Mouse (Mus musculus): Measurements from ENCODE around the gene Jade1. TPM values are rescaled to one million over a fixed set of nuclear protein-coding genes. Genes with fewer than 3 reads are reported as not detected.

The Jade1 gene
- polyA plus RNA-seq, 1 experiment from 2014 or later = 12.2 TPM

GRCm38 (mm10) chr3:41572131-41572530, 16.6 kb downstream of the Jade1 start:
- 78% methylated on average over 4 of the region's 4 CpGs for WGBS

DNA sequence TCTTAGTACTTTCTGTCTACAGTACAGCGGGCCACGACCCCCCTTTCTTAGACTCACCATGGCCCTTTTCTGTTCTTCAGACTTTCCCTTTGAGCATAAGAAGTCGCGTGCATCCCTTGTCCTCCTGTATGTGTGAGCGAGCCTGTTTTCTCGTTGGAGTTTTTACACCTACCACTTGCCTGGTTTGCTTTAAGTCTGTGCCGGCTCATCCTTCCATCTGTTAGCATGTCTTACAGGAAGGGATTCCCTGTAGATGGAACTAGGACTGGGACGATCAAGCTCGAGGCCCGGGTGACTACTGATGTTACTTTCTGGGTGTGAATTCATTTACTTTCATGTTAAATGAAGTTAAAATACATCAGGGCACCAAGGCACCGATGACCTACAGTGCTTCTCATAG, 17.4 kb downstream of the Jade1 start:
- Histone ChIP-seq H3K27me3 (ENCODE audit: insufficient read depth, poor library complexity, severe bottlenecking) (no peaks in the 10 kb centered on the region), H3K4me1 (replicated peaks) (peaks cover 64% of the 10 kb centered on the region), H3K4me3 (no peak overlapping the region), H3K27ac (no peak overlapping the region), H3K36me3 (no peaks in the 10 kb centered on the region), H3K9me3 (no peaks in the 10 kb centered on the region)
- 91% methylated on average over 11 of the region's 11 CpGs for WGBS
- no peak for DNase-seq (ENCODE audit: low spot score)

More at GRCm38 (mm10) chr3:41572131-41572530, 16.6 kb downstream of the Jade1 start:
- Histone ChIP-seq H3K27me3 (ENCODE audit: insufficient read depth, poor library complexity, severe bottlenecking) (no peaks in the 10 kb centered on the region), H3K9me3 (no peaks in the 10 kb centered on the region), H3K4me3 (no peak overlapping the region), H3K4me1 (replicated peaks) (peaks cover 64% of the 10 kb centered on the region), H3K36me3 (no peaks in the 10 kb centered on the region), H3K27ac (no peak overlapping the region)
- no peak for DNase-seq (ENCODE audit: low spot score)

- peaks cover 64% of the 10 kb centered on the region for H3K4me1 ChIP-seq (replicated peaks)
- no peaks in the 10 kb centered on the region for H3K9me3 ChIP-seq
- WGBS = 87% methylated on average over 8 of the region's 8 CpGs
- H3K27me3 ChIP-seq (ENCODE audit: insufficient read depth, poor library complexity, severe bottlenecking) = no peaks in the 10 kb centered on the region
- no peak for DNase-seq (ENCODE audit: low spot score)
- no peak overlapping the region for H3K27ac ChIP-seq
- H3K36me3 ChIP-seq = no peaks in the 10 kb centered on the region
- H3K4me3 ChIP-seq = no peak overlapping the region
Measured at GRCm38 (mm10) chr3:41574208-41574607, 18.7 kb downstream of the Jade1 start.

- Histone ChIP-seq H3K4me1 (replicated peaks) (peaks cover 68% of the 10 kb centered on the region), H3K36me3 (no peaks in the 10 kb centered on the region), H3K27ac (no peak overlapping the region), H3K27me3 (ENCODE audit: insufficient read depth, poor library complexity, severe bottlenecking) (no peaks in the 10 kb centered on the region), H3K9me3 (no peaks in the 10 kb centered on the region), H3K4me3 (no peak overlapping the region)
- DNase-seq (ENCODE audit: low spot score) = no peak
- 72% methylated on average over 7 of the region's 7 CpGs for WGBS
Measured at GRCm38 (mm10) chr3:41574720-41575435, 19.3 kb downstream of the Jade1 start.

- Histone ChIP-seq H3K27me3 (ENCODE audit: insufficient read depth, poor library complexity, severe bottlenecking) (no peaks in the 10 kb centered on the region), H3K4me1 (replicated peaks) (peaks cover 68% of the 10 kb centered on the region), H3K9me3 (no peaks in the 10 kb centered on the region), H3K27ac (no peak overlapping the region), H3K4me3 (no peak overlapping the region), H3K36me3 (no peaks in the 10 kb centered on the region)
- no peak for DNase-seq (ENCODE audit: low spot score)
- 86% methylated on average over 5 of the region's 5 CpGs for WGBS
Measured at GRCm38 (mm10) chr3:41575971-41576370, 20.4 kb downstream of the Jade1 start.

- H3K9me3 ChIP-seq = no peaks in the 10 kb centered on the region
- no peak overlapping the region for H3K27ac ChIP-seq
- DNase-seq (ENCODE audit: low spot score) = no peak
- peaks cover 71% of the 10 kb centered on the region for H3K4me1 ChIP-seq (replicated peaks)
- WGBS = 55% methylated on average over 2 of the region's 2 CpGs
- H3K27me3 ChIP-seq (ENCODE audit: insufficient read depth, poor library complexity, severe bottlenecking) = no peaks in the 10 kb centered on the region
- H3K36me3 ChIP-seq = no peaks in the 10 kb centered on the region
- H3K4me3 ChIP-seq = no peak overlapping the region
Measured at GRCm38 (mm10) chr3:41577240-41577639, 21.7 kb downstream of the Jade1 start.

DNA sequence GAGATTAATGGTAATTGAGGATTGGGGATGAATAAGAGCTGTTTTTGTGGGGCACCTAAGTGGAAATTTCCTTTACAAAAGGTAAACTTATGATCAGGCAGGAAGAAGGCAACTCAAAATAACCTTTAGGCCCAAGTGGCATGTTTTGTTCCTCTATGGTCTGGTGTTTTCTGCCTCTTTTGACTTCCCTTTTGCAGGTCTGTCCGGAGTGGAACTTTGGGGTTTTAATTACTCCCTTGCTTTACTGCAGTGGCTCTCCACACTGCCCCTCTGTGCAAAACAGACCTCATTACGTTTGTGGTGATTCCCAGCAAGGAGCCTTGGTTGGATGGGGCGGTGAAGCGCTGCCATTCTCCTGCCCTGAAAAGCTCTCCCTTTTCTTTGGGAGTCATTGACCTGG, 24.3 kb downstream of the Jade1 start:
- Histone ChIP-seq H3K9me3 (no peaks in the 10 kb centered on the region), H3K4me1 (replicated peaks) (peaks cover 66% of the 10 kb centered on the region), H3K27ac (no peak overlapping the region), H3K27me3 (ENCODE audit: insufficient read depth, poor library complexity, severe bottlenecking) (no peaks in the 10 kb centered on the region), H3K36me3 (peaks cover 23% of the 10 kb centered on the region; the same call in 1 of the 2 replicates), H3K4me3 (no peak overlapping the region)
- no peak for DNase-seq (ENCODE audit: low spot score)
- 34% methylated on average over 4 of the region's 4 CpGs for WGBS

DNA sequence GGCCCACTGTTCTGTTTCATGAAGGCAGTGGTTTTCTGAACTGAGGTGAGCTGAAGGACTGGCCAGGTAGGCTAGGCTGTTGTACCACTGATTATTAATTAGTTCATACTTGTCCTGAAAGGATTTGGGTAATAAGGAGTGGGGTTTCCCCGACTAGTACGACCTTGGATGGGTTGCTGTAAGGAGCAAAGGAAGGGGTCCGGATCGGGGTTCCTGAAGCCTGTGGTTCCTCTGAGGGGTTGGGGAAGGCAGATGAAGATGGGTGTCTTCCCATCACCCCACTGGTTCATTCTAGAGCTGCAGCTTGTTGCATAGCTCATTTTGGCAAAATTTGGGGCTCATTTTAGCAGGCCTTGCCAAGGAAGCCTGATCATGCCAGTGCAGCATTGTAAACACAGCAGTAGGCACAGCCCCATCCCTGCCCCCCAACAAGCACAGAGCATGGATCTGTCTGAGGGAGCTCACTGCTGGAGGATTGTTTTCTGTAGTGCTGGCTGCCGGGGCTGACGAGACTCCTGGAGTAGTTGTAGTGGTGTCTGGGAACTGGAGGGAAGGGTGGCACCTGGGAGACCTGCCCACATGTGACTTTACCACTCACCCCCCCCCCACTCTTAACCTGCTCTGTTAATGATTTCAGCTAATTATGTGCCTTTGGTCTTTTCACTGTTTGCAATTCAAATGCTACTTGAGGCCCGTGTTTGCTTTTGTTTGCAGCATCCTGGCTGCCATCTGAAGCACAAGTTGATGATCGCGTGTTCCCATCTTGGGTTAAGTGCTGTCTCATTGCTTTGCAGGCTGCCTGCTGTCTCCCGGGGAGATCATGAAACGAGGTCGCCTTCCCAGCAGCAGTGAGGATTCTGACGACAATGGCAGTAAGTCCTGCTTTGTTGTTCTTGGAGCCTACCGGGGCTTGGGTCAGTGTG, 25.1 kb downstream of the Jade1 start:
- Histone ChIP-seq H3K27ac (peak overlapping the region; percentile 56; the same call in 1 of the 2 replicates), H3K9me3 (no peaks in the 10 kb centered on the region), H3K27me3 (ENCODE audit: insufficient read depth, poor library complexity, severe bottlenecking) (no peaks in the 10 kb centered on the region), H3K4me1 (replicated peaks) (peaks cover 58% of the 10 kb centered on the region), H3K36me3 (peaks cover 25% of the 10 kb centered on the region; the same call in 1 of the 2 replicates), H3K4me3 (no peak overlapping the region)
- DNase-seq (ENCODE audit: low spot score) = no peak
- WGBS = 42% methylated on average over 14 of the region's 14 CpGs

GRCm38 (mm10) chr3:41581436-41581835, 25.9 kb downstream of the Jade1 start:
- peaks cover 54% of the 10 kb centered on the region for H3K4me1 ChIP-seq (replicated peaks)
- no peak for DNase-seq (ENCODE audit: low spot score)
- H3K36me3 ChIP-seq = peaks cover 25% of the 10 kb centered on the region; the same call in 1 of the 2 replicates
- H3K4me3 ChIP-seq = no peak overlapping the region
- 67% methylated on average over 8 of the region's 8 CpGs for WGBS
- no peaks in the 10 kb centered on the region for H3K9me3 ChIP-seq
- H3K27ac ChIP-seq = no peak overlapping the region
- H3K27me3 ChIP-seq (ENCODE audit: insufficient read depth, poor library complexity, severe bottlenecking) = no peaks in the 10 kb centered on the region

DNA sequence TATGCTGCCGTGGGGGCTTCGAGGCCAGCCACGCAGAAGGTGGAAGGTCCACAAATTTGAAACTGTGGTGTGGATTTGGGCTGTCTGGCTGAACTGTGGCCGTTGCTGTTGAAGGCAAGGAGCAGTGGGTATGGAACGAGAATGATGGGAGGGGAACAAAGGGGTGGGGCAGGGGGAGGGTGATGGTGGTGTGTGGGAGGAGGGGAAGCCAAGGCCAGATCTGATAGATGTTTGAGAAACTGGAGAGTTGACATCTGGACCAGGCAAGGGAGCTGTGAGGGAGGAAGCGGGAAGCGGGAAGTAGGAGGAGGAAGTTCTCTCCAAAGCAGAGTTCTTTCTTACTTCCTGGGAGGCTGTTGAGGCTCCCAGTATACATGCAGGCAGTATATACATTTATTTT, 26.7 kb downstream of the Jade1 start:
- no peak for DNase-seq (ENCODE audit: low spot score)
- 78% methylated on average over 7 of the region's 7 CpGs for WGBS
- H3K4me3 ChIP-seq = no peak overlapping the region

DNA sequence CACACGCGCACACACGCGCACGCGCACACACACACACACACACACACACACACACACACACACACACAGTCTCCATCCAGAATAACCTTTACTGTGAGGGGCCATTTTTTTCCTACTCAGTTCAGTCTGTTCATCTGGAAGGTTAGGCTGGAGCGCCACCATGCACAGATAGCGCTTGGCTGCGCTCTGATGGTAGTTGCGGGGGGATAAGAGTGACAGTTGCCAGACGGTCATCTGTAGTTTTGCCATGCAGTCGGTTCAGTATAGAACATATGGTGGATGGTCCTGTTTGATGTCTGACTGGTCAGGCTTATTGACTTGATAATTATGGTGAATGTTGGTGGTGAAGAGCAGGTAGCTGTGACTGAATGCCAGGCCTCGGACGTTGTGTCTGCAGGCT, 27.6 kb downstream of the Jade1 start:
- WGBS = 93% methylated on average over 14 of the region's 14 CpGs
- peaks cover 25% of the 10 kb centered on the region; the same call in 1 of the 2 replicates for H3K36me3 ChIP-seq
- H3K4me1 ChIP-seq (replicated peaks) = peaks cover 55% of the 10 kb centered on the region
- no peaks in the 10 kb centered on the region for H3K9me3 ChIP-seq
- H3K4me3 ChIP-seq = no peak overlapping the region
- no peak for DNase-seq (ENCODE audit: low spot score)
- H3K27me3 ChIP-seq (ENCODE audit: insufficient read depth, poor library complexity, severe bottlenecking) = no peaks in the 10 kb centered on the region
- H3K27ac ChIP-seq = no peak overlapping the region

More for the DNA sequence above, 26.7 kb downstream of the Jade1 start:
- H3K36me3 ChIP-seq = peaks cover 25% of the 10 kb centered on the region; the same call in 1 of the 2 replicates
- peaks cover 51% of the 10 kb centered on the region for H3K4me1 ChIP-seq (replicated peaks)
- H3K27ac ChIP-seq = no peak overlapping the region
- H3K27me3 ChIP-seq (ENCODE audit: insufficient read depth, poor library complexity, severe bottlenecking) = no peaks in the 10 kb centered on the region
- no peaks in the 10 kb centered on the region for H3K9me3 ChIP-seq

GRCm38 (mm10) chr3:41583621-41584020, 28.1 kb downstream of the Jade1 start:
- H3K9me3 ChIP-seq = no peaks in the 10 kb centered on the region
- H3K27me3 ChIP-seq (ENCODE audit: insufficient read depth, poor library complexity, severe bottlenecking) = no peaks in the 10 kb centered on the region
- no peak overlapping the region for H3K27ac ChIP-seq
- DNase-seq (ENCODE audit: low spot score) = no peak
- 74% methylated on average over 4 of the region's 4 CpGs for WGBS
- H3K4me3 ChIP-seq = no peak overlapping the region
- H3K4me1 ChIP-seq (replicated peaks) = peaks cover 51% of the 10 kb centered on the region
- H3K36me3 ChIP-seq = peaks cover 28% of the 10 kb centered on the region

DNA sequence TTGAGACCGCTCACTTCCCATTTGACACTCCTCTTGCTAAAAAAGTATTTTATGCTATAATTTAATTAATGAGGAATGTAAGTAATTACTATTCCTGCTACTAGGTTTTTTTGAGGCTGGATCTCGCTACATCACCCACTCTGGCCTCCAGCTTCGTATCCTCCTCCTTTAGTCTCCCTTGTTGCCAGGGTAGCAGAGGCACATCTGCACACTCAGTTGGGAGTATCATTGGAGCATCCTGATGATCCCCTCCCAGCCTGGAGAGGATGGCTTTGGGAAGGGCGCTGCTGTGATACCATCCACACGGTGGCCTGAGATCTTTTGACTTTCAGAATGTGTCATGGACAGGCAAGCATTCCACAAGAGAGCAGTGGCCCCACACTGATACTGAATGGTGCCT, 30.0 kb downstream of the Jade1 start:
- Histone ChIP-seq H3K9me3 (no peaks in the 10 kb centered on the region), H3K36me3 (peaks cover 48% of the 10 kb centered on the region), H3K4me3 (no peak overlapping the region), H3K27me3 (ENCODE audit: insufficient read depth, poor library complexity, severe bottlenecking) (no peaks in the 10 kb centered on the region), H3K4me1 (replicated peaks) (peaks cover 34% of the 10 kb centered on the region), H3K27ac (no peak overlapping the region)
- WGBS = 87% methylated on average over 5 of the region's 5 CpGs
- DNase-seq (ENCODE audit: low spot score) = no peak
